Mouse (Mus musculus) lung, embryonic 16.5 days (tissue): ENCODE data around the gene Zfp36l2. TPM values are rescaled to one million over a fixed set of nuclear protein-coding genes. Genes with fewer than 3 reads are reported as not detected.

Source experiments
- ATAC-seq: fragments of 200-750 bp; cut with Nextera tagmentation; 2 replicates; pipeline ENCODE4 v1.8.0; 2017; ENCODE audit warnings: low read depth, mild to moderate bottlenecking, moderate library complexity
- H3K27ac ChIP-seq: fragments of 300-500 bp; sonication (generic); 2 replicates; pipeline ENCODE4 v1.5.1; 2014; ENCODE audit warnings: mild to moderate bottlenecking, control low read depth, low read length
- H3K27me3 ChIP-seq: fragments of 300-500 bp; sonication (generic); 2 replicates; pipeline ENCODE4 v1.6.1; 2014; ENCODE audit warnings: low read depth, low read length, mixed read lengths; ENCODE audit not compliant: control insufficient read depth, insufficient read depth
- H3K36me3 ChIP-seq: fragments of 300-500 bp; sonication (generic); 2 replicates; pipeline ENCODE4 v1.6.1; 2014; ENCODE audit warnings: low read length; ENCODE audit not compliant: control insufficient read depth, insufficient read depth
- H3K4me1 ChIP-seq: fragments of 300-500 bp; sonication (generic); replicated peaks from 2 replicates; pipeline ENCODE4 v1.6.1; 2014; ENCODE audit warnings: low read length, mixed read lengths; ENCODE audit not compliant: control insufficient read depth, insufficient read depth
- H3K4me2 ChIP-seq: fragments of 300-500 bp; sonication (generic); 2 replicates; pipeline ENCODE4 v1.6.1; 2014; ENCODE audit warnings: low read depth, low read length, control low read depth
- H3K4me3 ChIP-seq: fragments of 300-500 bp; sonication (generic); 2 replicates; pipeline ENCODE4 v1.5.1; 2014; ENCODE audit warnings: mild to moderate bottlenecking, low read length, control low read depth
- H3K9ac ChIP-seq: fragments of 300-500 bp; sonication (generic); 2 replicates; pipeline ENCODE4 v1.6.1; 2014; ENCODE audit warnings: low read length, control low read depth
- H3K9me3 ChIP-seq: fragments of 300-500 bp; sonication (generic); 2 replicates; pipeline ENCODE4 v1.6.1; 2016; ENCODE audit warnings: low read length; ENCODE audit not compliant: control insufficient read depth
- WGBS: fragments of 180-500 bp; shearing (Covaris S2); extraction: QIAGEN DNeasy Blood & Tissue Kit; methylation state at CpG from one replicate; pipeline ENCODE4 v1.1.7; 2014; 5-methylcytosine and 5-hydroxymethylcytosine counted together
- polyA plus RNA-seq: library from polyadenylated mRNA; unstranded; fragments of >200 nt; fragmentation: Nextera tagmentation; extraction: Ambion mirVana; gene quantifications from 2 replicates; pipeline ENCODE4 v1.2.1, GENCODE M21; 2015

Zfp36l2 gene
- polyA plus RNA-seq, 1 experiment from 2014 or later = 10.1 TPM

GRCm38 (mm10) chr17:84181502-84182310 lies 6.0 kb downstream of the Zfp36l2 start:
- H3K4me2 ChIP-seq = peak overlapping the region; percentile 1
- H3K4me3 ChIP-seq = no peak overlapping the region

DNA sequence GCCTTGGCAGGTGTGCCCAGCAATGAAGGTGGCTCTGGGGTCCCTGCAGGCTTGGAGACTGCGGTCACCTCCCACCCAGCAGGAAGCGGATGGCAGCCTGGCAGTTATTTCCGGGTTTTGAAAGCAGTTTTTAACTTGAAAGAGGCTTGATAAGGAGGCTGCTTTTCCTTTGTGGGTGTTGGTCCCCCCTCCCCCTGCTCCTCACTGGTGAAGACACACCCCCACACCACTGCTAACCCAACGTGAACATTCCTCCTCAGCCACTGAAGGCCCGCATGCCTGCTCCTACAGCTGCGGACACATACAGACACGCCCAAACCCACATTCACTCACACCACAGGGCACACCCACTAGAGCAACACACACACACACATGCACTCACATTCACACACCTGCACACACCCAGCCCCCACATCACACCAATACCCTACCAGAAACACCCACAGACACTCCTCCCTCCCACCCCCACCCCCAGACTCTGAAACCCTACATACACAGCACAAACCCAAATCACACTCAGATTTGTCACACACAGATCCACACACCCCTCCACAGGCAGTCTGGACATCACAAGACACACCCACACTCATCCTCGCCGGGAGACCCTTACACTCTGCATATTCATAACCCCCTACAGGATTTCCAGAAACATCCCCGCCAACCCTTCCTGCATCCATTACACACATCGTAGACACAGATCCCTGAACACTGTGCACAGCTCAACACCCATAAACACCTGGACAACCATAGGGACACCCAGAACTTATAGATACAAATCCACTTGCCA lies 6.8 kb downstream of the Zfp36l2 start:
- no peaks in the 10 kb centered on the region for H3K36me3 ChIP-seq
- H3K9ac ChIP-seq = peak overlapping the region; percentile 36
- peak; percentile 55 for ATAC-seq

More at GRCm38 (mm10) chr17:84181502-84182310, 6.0 kb downstream of the Zfp36l2 start:
- H3K27me3 ChIP-seq = no peaks in the 10 kb centered on the region
- peaks cover 40% of the 10 kb centered on the region for H3K4me1 ChIP-seq
- H3K27ac ChIP-seq = peak overlapping the region; percentile 87
- no peaks in the 10 kb centered on the region for H3K9me3 ChIP-seq
- peaks cover 3% of the 10 kb centered on the region; the same call in 1 of the 2 replicates for H3K36me3 ChIP-seq
- H3K9ac ChIP-seq = peak overlapping the region; percentile 21; the same call in 1 of the 2 replicates
- ATAC-seq = no peak
- WGBS = 60% methylated on average over 18 of the region's 18 CpGs

GRCm38 (mm10) chr17:84179973-84180365 lies 7.8 kb downstream of the Zfp36l2 start:
- peaks cover 40% of the 10 kb centered on the region for H3K4me1 ChIP-seq
- H3K4me3 ChIP-seq = no peak overlapping the region
- H3K27ac ChIP-seq = peak overlapping the region; percentile 87
- ATAC-seq = no peak
- H3K9me3 ChIP-seq = peaks cover 6% of the 10 kb centered on the region; the same call in 1 of the 2 replicates
- H3K27me3 ChIP-seq = no peaks in the 10 kb centered on the region
- 71% methylated on average over 4 of the region's 4 CpGs for WGBS
- H3K9ac ChIP-seq = no peak overlapping the region
- no peak overlapping the region for H3K4me2 ChIP-seq
- no peaks in the 10 kb centered on the region for H3K36me3 ChIP-seq

More for the DNA sequence above, 6.8 kb downstream of the Zfp36l2 start:
- no peaks in the 10 kb centered on the region for H3K27me3 ChIP-seq
- H3K4me2 ChIP-seq = peak overlapping the region; percentile 6
- H3K4me3 ChIP-seq = no peak overlapping the region
- H3K4me1 ChIP-seq = peaks cover 40% of the 10 kb centered on the region
- 25% methylated on average over 11 of the region's 11 CpGs for WGBS
- H3K9me3 ChIP-seq = no peaks in the 10 kb centered on the region
- peak overlapping the region; percentile 87 for H3K27ac ChIP-seq

DNA sequence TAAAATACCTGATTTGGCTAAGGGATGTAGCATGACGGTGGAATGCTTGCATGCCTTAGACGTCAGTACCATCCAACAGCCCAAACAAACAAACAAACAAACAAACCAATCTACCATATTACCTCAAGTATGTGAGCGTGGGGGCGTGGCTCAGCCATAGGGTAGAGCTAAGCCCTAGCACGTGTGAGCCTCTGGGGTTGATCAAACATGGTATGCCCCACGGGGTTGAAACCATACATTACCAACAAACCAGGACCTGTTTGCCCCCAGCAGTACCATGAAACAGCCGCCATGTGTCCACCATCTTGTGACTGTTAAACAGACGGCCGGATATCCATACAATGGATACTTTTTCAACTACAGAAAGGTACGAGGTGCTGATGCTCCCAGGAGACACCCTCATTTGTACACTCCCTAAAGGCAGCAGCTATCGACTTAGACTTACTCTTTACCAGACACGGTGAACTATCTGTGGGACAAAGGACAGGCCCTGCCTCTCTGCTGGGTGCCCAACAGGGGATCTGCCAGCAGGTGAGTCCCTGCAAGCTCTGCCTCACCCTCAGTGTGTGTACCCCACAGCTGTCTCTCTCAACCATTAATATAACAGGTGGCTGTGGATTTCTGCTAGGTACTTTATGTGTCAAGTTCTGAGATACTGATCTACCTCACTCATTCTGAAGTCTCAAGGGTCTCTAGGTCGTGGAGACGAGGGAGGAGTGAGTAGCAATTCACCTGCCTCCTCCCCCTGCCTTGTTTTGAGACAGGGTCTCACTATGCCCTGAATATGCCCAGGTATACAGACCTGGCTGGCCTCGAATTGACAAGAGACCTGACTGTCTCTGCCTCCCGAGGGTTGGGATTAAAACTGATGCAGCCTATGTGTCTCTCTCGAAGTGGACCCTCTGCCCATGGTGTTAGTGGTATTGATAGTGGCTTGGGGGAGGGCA lies 8.4 kb downstream of the Zfp36l2 start:
- H3K36me3 ChIP-seq = no peaks in the 10 kb centered on the region
- 85% methylated on average over 17 of the region's 17 CpGs for WGBS
- no peaks in the 10 kb centered on the region for H3K27me3 ChIP-seq
- no peak overlapping the region for H3K4me2 ChIP-seq
- H3K4me3 ChIP-seq = no peak overlapping the region
- peak overlapping the region; percentile 87; the same call in 1 of the 2 replicates for H3K27ac ChIP-seq
- H3K9me3 ChIP-seq = peaks cover 6% of the 10 kb centered on the region; the same call in 1 of the 2 replicates
- no peak for ATAC-seq
- peaks cover 40% of the 10 kb centered on the region for H3K4me1 ChIP-seq
- no peak overlapping the region for H3K9ac ChIP-seq

DNA sequence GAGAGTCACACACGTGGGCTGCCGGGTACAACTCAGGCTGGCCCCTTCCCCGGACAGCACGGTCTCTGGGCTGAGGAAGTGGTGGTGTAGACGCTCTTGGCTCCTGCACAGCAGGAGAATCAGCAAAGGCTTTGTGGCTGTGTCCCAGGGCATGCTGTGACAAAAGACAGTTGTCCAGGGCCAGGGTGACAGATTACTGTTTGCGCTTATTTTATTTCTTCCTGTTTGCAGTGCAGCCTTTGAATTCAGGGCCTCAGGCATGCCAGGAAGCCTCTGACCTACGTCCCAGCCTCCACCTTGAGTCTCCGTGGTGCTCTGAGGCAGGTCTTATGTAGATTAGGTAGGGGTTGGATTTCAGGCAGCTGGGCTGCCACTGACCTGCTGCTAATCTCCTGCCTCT lies 10.3 kb downstream of the Zfp36l2 start:
- H3K27me3 ChIP-seq = no peaks in the 10 kb centered on the region
- no peak overlapping the region for H3K4me2 ChIP-seq
- H3K36me3 ChIP-seq = no peaks in the 10 kb centered on the region
- peaks cover 29% of the 10 kb centered on the region for H3K4me1 ChIP-seq
- H3K27ac ChIP-seq = no peak overlapping the region; the same call in 1 of the 2 replicates
- ATAC-seq = peak; percentile 50; the same call in 1 of the 2 replicates
- H3K9me3 ChIP-seq = peaks cover 6% of the 10 kb centered on the region; the same call in 1 of the 2 replicates
- WGBS = 23% methylated on average over 8 of the region's 8 CpGs
- H3K4me3 ChIP-seq = no peak overlapping the region
- no peak overlapping the region for H3K9ac ChIP-seq

DNA sequence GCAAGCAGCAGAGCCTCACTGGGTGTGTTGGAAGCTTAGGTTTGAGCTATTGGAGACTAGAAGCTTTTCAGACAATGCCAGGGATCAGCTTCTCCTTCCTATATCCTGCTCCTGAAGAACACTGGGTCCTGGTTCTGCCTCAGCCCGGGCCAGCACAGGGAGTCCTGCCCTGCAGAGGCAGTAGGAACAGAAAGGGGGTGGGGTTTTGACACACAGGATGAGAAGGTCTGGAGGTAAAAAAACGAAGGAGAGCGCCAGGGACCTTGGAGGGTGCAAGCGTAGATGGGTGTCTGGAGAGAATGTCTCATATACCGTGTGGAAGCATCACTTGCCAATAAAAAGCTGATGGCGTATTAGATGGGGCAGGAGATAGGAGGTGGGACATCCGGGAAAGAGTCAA lies 11.3 kb downstream of the Zfp36l2 start:
- no peaks in the 10 kb centered on the region for H3K36me3 ChIP-seq
- no peak overlapping the region for H3K27ac ChIP-seq
- no peak overlapping the region for H3K4me3 ChIP-seq
- H3K4me2 ChIP-seq = no peak overlapping the region
- H3K27me3 ChIP-seq = no peaks in the 10 kb centered on the region
- no peak overlapping the region for H3K9ac ChIP-seq
- peaks cover 6% of the 10 kb centered on the region; the same call in 1 of the 2 replicates for H3K9me3 ChIP-seq
- WGBS = 79% methylated on average over 7 of the region's 7 CpGs
- peaks cover 18% of the 10 kb centered on the region for H3K4me1 ChIP-seq
- ATAC-seq = no peak

GRCm38 (mm10) chr17:84175196-84175595 lies 12.6 kb downstream of the Zfp36l2 start:
- Histone ChIP-seq H3K27ac (no peak overlapping the region), H3K4me3 (no peak overlapping the region), H3K36me3 (no peaks in the 10 kb centered on the region), H3K9ac (no peak overlapping the region), H3K9me3 (peaks cover 6% of the 10 kb centered on the region; the same call in 1 of the 2 replicates), H3K4me1 (peaks cover 8% of the 10 kb centered on the region), H3K27me3 (no peaks in the 10 kb centered on the region), H3K4me2 (no peak overlapping the region)
- 95% methylated on average over 17 of the region's 17 CpGs for WGBS
- no peak for ATAC-seq

GRCm38 (mm10) chr17:84167377-84167776 lies 20.4 kb downstream of the Zfp36l2 start:
- ATAC-seq = no peak
- H3K9ac ChIP-seq = no peak overlapping the region
- H3K4me3 ChIP-seq = no peak overlapping the region
- H3K36me3 ChIP-seq = no peaks in the 10 kb centered on the region
- H3K27me3 ChIP-seq = no peaks in the 10 kb centered on the region
- no peaks in the 10 kb centered on the region for H3K9me3 ChIP-seq
- WGBS = 81% methylated on average over 4 of the region's 4 CpGs
- H3K27ac ChIP-seq = no peak overlapping the region
- H3K4me2 ChIP-seq = no peak overlapping the region
- H3K4me1 ChIP-seq = peaks cover 4% of the 10 kb centered on the region; the same call in 1 of the 2 replicates
